Mouse (Mus musculus) midbrain, embryonic 13.5 days (tissue): Measurements from ENCODE around the gene Nae1. TPM values are rescaled to one million over a fixed set of nuclear protein-coding genes. Genes with fewer than 3 reads are reported as not detected.
A peak's percentile ranks its signal among the peaks of the same experiment; 100 is the strongest.

Experiments
- ATAC-seq: fragments of 200-750 bp; cut with Nextera tagmentation; 2 replicates; pipeline ENCODE4 v1.8.0; 2017; ENCODE audit warnings: mild to moderate bottlenecking, moderate TSS enrichment, moderate library complexity
- H3K27ac ChIP-seq: fragments of 300-500 bp; sonication (generic); 2 replicates; pipeline ENCODE4 v1.5.1; 2015; ENCODE audit warnings: inconsistent platforms, mild to moderate bottlenecking, moderate library complexity
- H3K27me3 ChIP-seq: fragments of 300-500 bp; sonication (generic); 2 replicates; pipeline ENCODE4 v1.6.1; 2015; ENCODE audit warnings: mild to moderate bottlenecking, inconsistent platforms
- H3K36me3 ChIP-seq: fragments of 300-500 bp; sonication (generic); 2 replicates; pipeline ENCODE4 v1.6.1; 2015; ENCODE audit warnings: mild to moderate bottlenecking, inconsistent platforms
- H3K4me1 ChIP-seq: fragments of 300-500 bp; sonication (generic); replicated peaks from 2 replicates; pipeline ENCODE4 v1.6.1; 2015; ENCODE audit warnings: inconsistent platforms
- H3K4me2 ChIP-seq: fragments of 300-500 bp; sonication (generic); replicated peaks from 2 replicates; pipeline ENCODE4 v1.6.1; 2015; ENCODE audit warnings: moderate library complexity, mild to moderate bottlenecking, inconsistent platforms
- H3K4me3 ChIP-seq: fragments of 300-500 bp; sonication (generic); replicated peaks from 2 replicates; pipeline ENCODE4 v1.5.1; 2015; ENCODE audit warnings: mild to moderate bottlenecking, inconsistent platforms
- H3K9ac ChIP-seq: fragments of 300-500 bp; sonication (generic); replicated peaks from 2 replicates; pipeline ENCODE4 v1.6.1; 2015; ENCODE audit warnings: mild to moderate bottlenecking, inconsistent platforms
- H3K9me3 ChIP-seq: fragments of 300-500 bp; sonication (generic); 2 replicates; pipeline ENCODE4 v1.6.1; 2016; ENCODE audit warnings: mild to moderate bottlenecking, inconsistent platforms
- WGBS: fragments of 180-500 bp; shearing (Covaris S2); methylation state at CpG from one replicate; pipeline ENCODE4 v1.1.7; 2015; 5-methylcytosine and 5-hydroxymethylcytosine counted together
- polyA plus RNA-seq: library from polyadenylated mRNA; unstranded; fragments of >200 nt; fragmentation: Nextera tagmentation; extraction: Ambion mirVana; gene quantifications from 2 replicates; pipeline ENCODE4 v1.2.1, GENCODE M21; 2015

Gene Nae1
- polyA plus RNA-seq, 1 experiment from 2014 or later = 107 TPM

- WGBS = 83% methylated on average over 3 of the region's 3 CpGs
- no peak overlapping the region for H3K9ac ChIP-seq
- H3K27me3 ChIP-seq = no peaks in the 10 kb centered on the region
- H3K4me3 ChIP-seq = 0 out of 2 replicates have a peak overlapping the region, but pooled peaks have one; percentile 55
- ATAC-seq = no peak
- no peaks in the 10 kb centered on the region for H3K9me3 ChIP-seq
- H3K27ac ChIP-seq = no peak overlapping the region
- H3K4me1 ChIP-seq = peaks cover 14% of the 10 kb centered on the region
- H3K4me2 ChIP-seq = peak overlapping the region; percentile 91
- H3K36me3 ChIP-seq = peaks cover 20% of the 10 kb centered on the region
Measured at GRCm38 (mm10) chr8:104510134-104510533, 24.3 kb downstream of the Nae1 start.

- Histone ChIP-seq H3K36me3 (peaks cover 12% of the 10 kb centered on the region), H3K9me3 (no peaks in the 10 kb centered on the region), H3K27me3 (no peaks in the 10 kb centered on the region), H3K4me3 (peak within 1 kb of the TSS; percentile 55), H3K9ac (peak within 1 kb of the TSS; percentile 68), H3K4me1 (peaks cover 14% of the 10 kb centered on the region), H3K27ac (no peak within 1 kb of the TSS), H3K4me2 (peak within 1 kb of the TSS; percentile 91)
- WGBS = 1% methylated on average over 64 of the region's 64 CpGs
- peak; percentile 87 for ATAC-seq
Measured at GRCm38 (mm10) chr8:104509061-104510006, 25.1 kb downstream of the Nae1 start, which contains the start of gene Terb1. Gene Terb1 (minus strand): TSS chr8:104509910.

GRCm38 (mm10) chr8:104479091-104479490 is 55.3 kb downstream of the Nae1 start:
- 79% methylated on average over 1 of the region's 1 CpGs for WGBS
- H3K27me3 ChIP-seq = no peaks in the 10 kb centered on the region
- no peak overlapping the region for H3K4me3 ChIP-seq
- H3K9ac ChIP-seq = no peak overlapping the region
- H3K4me2 ChIP-seq = no peak overlapping the region
- no peaks in the 10 kb centered on the region for H3K4me1 ChIP-seq
- no peak for ATAC-seq
- no peaks in the 10 kb centered on the region for H3K9me3 ChIP-seq
- H3K36me3 ChIP-seq = no peaks in the 10 kb centered on the region
- H3K27ac ChIP-seq = no peak overlapping the region

GRCm38 (mm10) chr8:104472465-104472864 is 62.0 kb downstream of the Nae1 start:
- Histone ChIP-seq H3K27me3 (no peaks in the 10 kb centered on the region), H3K4me1 (no peaks in the 10 kb centered on the region), H3K9me3 (no peaks in the 10 kb centered on the region), H3K9ac (no peak overlapping the region), H3K4me2 (no peak overlapping the region), H3K27ac (no peak overlapping the region), H3K4me3 (no peak overlapping the region), H3K36me3 (no peaks in the 10 kb centered on the region)
- WGBS = 75% methylated on average over 3 of the region's 3 CpGs
- ATAC-seq = no peak

GRCm38 (mm10) chr8:104467463-104467862 is 67.0 kb downstream of the Nae1 start:
- no peaks in the 10 kb centered on the region for H3K36me3 ChIP-seq
- no peaks in the 10 kb centered on the region for H3K27me3 ChIP-seq
- H3K9me3 ChIP-seq = no peaks in the 10 kb centered on the region
- H3K4me3 ChIP-seq = no peak overlapping the region
- ATAC-seq = no peak
- no peak overlapping the region for H3K9ac ChIP-seq
- no peaks in the 10 kb centered on the region for H3K4me1 ChIP-seq
- H3K4me2 ChIP-seq = no peak overlapping the region
- 79% methylated on average over 2 of the region's 2 CpGs for WGBS
- no peak overlapping the region for H3K27ac ChIP-seq

Other genes starting within 250 kb of the Nae1 start
- gene Cmtm2a, start 241.5 kb downstream of the Nae1 start, polyA plus RNA-seq = not detected in 2 replicates
- not detected in 2 replicates for gene Gm45711, start 224.6 kb downstream of the Nae1 start, polyA plus RNA-seq
- not detected in 2 replicates for gene Cmtm1, start 224.5 kb downstream of the Nae1 start, polyA plus RNA-seq
- gene Gm11020, start 213.1 kb downstream of the Nae1 start, polyA plus RNA-seq = not detected in 2 replicates
- gene Cmtm2b, start 212.4 kb downstream of the Nae1 start, polyA plus RNA-seq = not detected in 2 replicates
- gene Cmtm3, start 195.2 kb downstream of the Nae1 start, polyA plus RNA-seq = 31.4 and 34.9 TPM in 2 replicates
- gene Cmtm4, start 138.8 kb downstream of the Nae1 start, polyA plus RNA-seq = 1.8 TPM in 2 replicates
- gene Dync1li2, start 91.6 kb downstream of the Nae1 start, polyA plus RNA-seq = 120 and 124 TPM in 2 replicates
- gene Terb1, start 24.7 kb downstream of the Nae1 start, polyA plus RNA-seq = 0.18 and 0.27 TPM in 2 replicates
- gene Car7, start 52 bp upstream of the Nae1 start, polyA plus RNA-seq = 1.7 and 2.2 TPM in 2 replicates
- 17.4 and 19.8 TPM in 2 replicates for gene Pdp2, start 56.8 kb upstream of the Nae1 start, polyA plus RNA-seq
- gene Cdh16, start 89.8 kb upstream of the Nae1 start, polyA plus RNA-seq = not detected in 2 replicates
- gene Rrad, start 96.7 kb upstream of the Nae1 start, polyA plus RNA-seq = 2.8 and 3.3 TPM in 2 replicates
- gene Ciao2b, start 107.3 kb upstream of the Nae1 start, polyA plus RNA-seq = 137 and 141 TPM in 2 replicates
- not detected in 2 replicates for gene Ces2a, start 199.4 kb upstream of the Nae1 start, polyA plus RNA-seq